Mouse (Mus musculus) cerebellum, adult 9-11 months (tissue): ENCODE measurements around the gene Foxk1.

Source experiments
- DNase-seq: peaks from one replicate; pipeline ENCODE4 v3.0.0; 2022

Gene Foxk1

GRCm38 (mm10) chr5:142421886-142422285 is 20.6 kb downstream of the Foxk1 start:
- DNase-seq: no peak

GRCm38 (mm10) chr5:142423141-142423540 is 21.8 kb downstream of the Foxk1 start:
- DNase-seq: no peak

- DNase-seq: no peak
Measured at GRCm38 (mm10) chr5:142423701-142424100, 22.4 kb downstream of the Foxk1 start.

GRCm38 (mm10) chr5:142424627-142425349 is 23.5 kb downstream of the Foxk1 start:
- peak; percentile 76 for DNase-seq

GRCm38 (mm10) chr5:142426476-142426875 is 25.2 kb downstream of the Foxk1 start:
- DNase-seq: no peak

- DNase-seq: no peak
Measured at GRCm38 (mm10) chr5:142427876-142428275, 26.6 kb downstream of the Foxk1 start.

GRCm38 (mm10) chr5:142428691-142429090 is 27.4 kb downstream of the Foxk1 start:
- DNase-seq: no peak

- DNase-seq: no peak
Measured at GRCm38 (mm10) chr5:142431029-142431428, 29.7 kb downstream of the Foxk1 start.

- no peak for DNase-seq
Measured at GRCm38 (mm10) chr5:142431811-142432434, 30.6 kb downstream of the Foxk1 start.

GRCm38 (mm10) chr5:142432695-142433094 is 31.4 kb downstream of the Foxk1 start:
- DNase-seq: no peak

GRCm38 (mm10) chr5:142434052-142434451 is 32.8 kb downstream of the Foxk1 start:
- DNase-seq: no peak

- DNase-seq: no peak
Measured at GRCm38 (mm10) chr5:142435736-142436135, 34.4 kb downstream of the Foxk1 start.

GRCm38 (mm10) chr5:142438380-142438938 is 37.2 kb downstream of the Foxk1 start:
- no peak for DNase-seq

- no peak for DNase-seq
Measured at GRCm38 (mm10) chr5:142439911-142440432, 38.7 kb downstream of the Foxk1 start.

- peak; percentile 55 for DNase-seq
Measured at GRCm38 (mm10) chr5:142440451-142441147, 39.3 kb downstream of the Foxk1 start.

GRCm38 (mm10) chr5:142441332-142442044 is 40.2 kb downstream of the Foxk1 start:
- no peak for DNase-seq

- no peak for DNase-seq
Measured at GRCm38 (mm10) chr5:142442045-142442440, 40.7 kb downstream of the Foxk1 start.

- no peak for DNase-seq
Measured at GRCm38 (mm10) chr5:142443514-142443913, 42.2 kb downstream of the Foxk1 start.

GRCm38 (mm10) chr5:142443994-142444393 is 42.7 kb downstream of the Foxk1 start:
- DNase-seq: no peak

GRCm38 (mm10) chr5:142444791-142445531 is 43.7 kb downstream of the Foxk1 start:
- no peak for DNase-seq

- no peak for DNase-seq
Measured at GRCm38 (mm10) chr5:142445709-142446108, 44.4 kb downstream of the Foxk1 start.

GRCm38 (mm10) chr5:142448076-142448475 is 46.8 kb downstream of the Foxk1 start:
- DNase-seq: peak; percentile 76
